Mouse (Mus musculus): ENCODE measurements around the gene Gm572.

The Gm572 gene

DNA sequence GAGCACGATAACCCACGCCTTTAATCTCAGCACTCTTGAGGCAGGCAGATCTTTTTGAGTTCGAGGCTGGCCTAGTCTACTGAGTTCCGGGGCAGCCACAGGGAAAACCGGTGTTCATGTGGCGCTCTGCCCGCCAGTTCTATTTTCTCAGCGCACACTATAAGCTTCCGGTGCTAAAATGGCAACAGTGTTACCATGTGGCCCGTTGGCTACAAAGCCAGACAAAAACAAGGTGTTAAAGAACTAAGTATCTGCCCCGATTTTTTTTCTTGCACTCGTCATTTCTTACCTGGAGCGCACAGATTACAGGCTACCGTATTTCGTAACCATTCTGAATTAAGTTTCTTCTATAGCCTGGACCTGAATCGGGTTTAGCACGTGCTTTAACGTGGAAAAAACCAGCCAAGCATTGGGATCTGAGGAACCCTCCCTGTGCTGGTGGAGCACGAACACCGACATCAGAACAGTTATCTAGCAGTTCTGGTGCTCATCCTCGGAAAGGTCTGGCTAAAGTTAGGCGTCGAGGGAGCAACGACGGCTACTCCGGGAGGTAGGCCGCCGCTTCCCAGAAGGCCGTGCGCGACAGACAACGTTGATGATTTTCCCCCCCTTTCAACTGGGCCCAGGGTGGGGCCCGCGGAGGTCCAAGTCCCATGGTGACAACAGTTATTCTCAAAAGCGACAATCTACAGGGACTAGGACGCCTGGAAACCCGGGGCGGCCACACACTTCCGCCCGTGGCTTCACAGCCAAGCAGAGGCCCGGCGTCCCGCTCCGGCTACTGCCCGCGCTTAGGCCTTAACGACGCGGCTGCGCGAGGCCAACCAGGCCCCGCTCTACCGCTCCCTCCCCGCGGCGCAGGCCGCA lies 17.1 kb upstream of the Gm572 start:
- DNase-seq, result peak; percentile 52

DNA sequence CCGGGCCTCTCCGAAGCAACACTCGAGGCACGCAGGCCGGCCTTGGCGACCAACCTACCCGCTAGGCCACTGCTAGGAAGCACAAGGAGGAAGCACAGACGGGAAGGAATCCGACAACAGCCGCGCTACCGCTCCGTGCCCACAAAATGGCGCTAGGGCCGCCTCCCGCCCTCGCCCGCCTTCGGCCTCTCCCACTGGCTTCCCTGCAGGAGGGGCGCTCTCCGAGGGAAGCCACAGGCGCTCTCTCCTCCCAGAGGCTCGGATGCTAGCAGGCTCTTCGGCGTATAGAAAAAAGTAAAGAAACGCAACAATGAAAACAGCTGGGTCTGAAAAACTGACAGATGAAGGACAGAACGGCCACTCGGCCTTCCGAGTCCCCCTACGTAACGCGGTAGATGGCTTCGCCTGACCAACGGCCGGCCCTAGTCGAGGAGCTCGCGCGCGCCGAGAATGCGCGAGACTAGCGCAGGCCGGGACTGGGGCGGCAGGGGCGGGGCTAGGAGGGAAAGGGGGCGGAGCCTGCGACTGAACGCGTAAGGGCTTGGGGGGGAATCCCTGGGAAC lies 16.4 kb upstream of the Gm572 start, which contains the start of gene Tardbp:
TSS of gene Tardbp (minus strand) at position 397 of the 563 bp plus-strand sequence.
- peak; percentile 96 for DNase-seq

DNA sequence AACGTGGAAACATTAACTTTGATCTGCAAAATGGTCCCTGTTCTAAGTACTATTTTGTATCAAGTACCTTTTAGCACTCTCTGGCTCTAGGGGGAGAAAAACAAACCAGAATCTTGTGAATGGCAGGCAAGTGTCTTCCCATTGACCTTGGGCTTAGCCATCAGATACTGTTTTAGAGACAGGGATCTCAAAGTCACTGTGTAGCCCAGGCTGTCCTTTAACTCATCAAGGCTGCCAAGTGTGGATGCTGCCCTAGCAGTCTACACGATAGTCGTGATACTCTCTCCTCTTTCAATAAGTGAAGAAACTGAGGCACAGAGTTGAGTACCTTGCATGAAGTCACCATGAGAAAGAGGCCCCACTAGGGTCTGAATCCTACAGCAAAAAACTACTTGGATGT lies 15.9 kb upstream of the Gm572 start:
- DNase-seq, result no peak

DNA sequence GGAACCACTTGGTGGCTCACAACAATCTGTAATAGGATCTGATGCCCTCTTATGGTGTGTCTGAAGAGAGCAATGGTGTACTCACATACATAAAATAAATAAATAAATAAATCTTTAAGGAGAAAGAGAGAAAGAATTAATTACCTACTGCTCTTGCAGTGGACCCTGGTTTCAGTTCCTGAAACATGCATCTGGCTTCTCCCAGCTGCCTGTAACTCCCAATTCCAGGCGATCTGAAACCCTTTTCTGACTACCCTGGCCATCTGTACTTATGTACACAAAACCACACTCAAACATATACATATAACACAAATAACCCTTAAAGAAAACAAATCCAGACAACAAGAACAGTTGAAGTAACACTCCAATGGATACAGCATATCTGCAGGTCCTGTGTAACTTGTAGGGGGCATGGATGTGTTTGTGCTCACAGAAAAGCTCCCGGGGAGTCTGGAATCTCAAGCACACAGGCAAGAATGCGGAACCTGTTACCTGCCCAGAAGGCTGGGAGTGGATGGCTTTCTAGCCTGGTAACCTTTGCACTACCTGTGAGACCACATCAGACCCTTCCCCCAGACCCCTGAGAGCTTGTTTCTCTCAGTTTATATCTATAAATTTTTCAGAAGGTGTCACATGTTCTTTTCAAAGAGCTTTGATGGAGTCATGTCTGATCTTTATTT lies 11.0 kb upstream of the Gm572 start:
- peak; percentile 54 for DNase-seq

DNA sequence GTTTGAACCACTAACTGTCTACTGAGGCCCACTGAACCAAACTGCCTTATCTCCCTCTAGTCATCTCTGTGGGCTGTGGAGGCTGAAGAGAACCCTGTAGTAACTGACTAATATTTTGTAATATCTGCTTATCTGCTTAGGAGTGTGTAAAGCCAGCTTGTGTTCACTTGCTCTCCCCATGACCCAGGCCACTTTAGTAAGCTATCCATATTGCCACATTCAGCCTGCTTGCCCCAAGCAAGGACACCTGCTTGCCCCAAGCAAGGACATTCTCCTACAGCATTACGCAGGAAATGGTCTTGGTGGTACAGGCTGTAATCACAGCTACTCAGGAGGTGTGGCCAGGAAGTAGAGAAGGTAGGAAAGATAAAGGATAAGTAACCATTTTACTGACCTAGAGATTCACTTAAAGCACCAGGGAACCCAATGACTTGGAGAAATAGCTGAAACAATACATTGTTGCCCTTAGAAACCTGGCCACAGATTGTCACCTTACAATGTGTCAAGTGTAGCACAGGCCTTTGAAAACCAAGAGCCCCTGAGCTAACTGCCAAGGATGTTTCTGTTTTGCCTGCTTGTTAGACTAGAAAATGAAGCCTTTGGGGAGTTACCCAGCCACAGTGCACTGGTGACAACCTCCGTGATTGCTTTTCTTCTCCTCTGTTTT lies 9.6 kb upstream of the Gm572 start:
- DNase-seq, result no peak

DNA sequence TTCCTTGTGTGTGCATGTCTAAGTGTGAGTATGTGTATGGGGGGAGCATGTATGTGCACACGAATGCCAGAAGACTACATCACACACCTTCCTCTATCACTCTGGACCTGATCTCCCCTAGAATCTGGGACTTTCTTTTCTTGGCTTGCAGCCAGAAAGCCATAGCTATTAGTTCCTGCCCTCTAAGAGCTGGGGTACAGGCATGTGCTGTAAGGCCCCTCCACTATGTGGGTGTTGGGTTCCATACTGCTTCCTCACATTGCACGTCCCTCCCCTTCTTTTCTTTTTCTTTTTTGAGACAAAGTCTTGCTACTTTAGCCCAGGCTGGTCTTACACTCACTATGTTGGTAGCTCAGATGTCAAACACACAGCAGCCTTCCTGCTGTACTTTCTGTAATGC lies 7.8 kb upstream of the Gm572 start:
- DNase-seq, result no peak

DNA sequence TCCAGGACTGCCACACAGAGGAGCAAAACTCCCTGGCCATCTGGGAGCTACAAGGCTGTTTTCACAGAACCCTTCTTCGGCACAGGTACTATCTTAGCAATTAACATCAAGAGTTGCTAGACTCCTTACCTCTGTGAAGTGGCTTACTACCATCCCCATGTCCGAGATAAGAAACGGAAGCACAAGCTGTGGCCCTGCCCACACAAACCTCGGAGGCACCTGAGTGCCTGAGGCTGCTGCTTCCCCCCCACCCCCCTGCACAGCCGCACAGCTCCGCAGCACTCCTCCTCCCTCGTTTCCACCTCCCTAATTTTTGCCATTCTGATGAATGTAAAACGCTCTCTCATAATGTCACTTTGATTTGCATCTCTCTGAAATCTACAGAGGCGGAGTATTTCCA lies 4.8 kb upstream of the Gm572 start:
- no peak for DNase-seq

DNA sequence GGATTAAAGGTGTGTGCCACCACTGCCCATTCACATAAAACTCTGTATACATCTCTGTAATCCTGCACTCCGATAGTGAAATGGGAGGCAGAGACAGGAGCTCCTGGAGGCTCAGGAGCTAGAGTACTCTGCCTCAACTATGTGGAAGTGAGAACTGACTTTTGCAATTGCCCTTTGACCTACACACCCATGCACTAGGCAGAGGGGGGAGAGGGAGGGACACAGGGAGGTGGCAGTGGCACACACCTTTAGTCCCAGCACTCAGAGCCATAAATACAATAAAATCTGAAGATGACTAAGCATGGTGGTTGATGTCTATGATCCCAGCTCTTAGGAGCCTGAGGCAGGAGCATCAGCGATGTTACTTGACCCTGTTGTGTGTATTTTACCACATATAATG lies 3.7 kb upstream of the Gm572 start:
- DNase-seq, result no peak

DNA sequence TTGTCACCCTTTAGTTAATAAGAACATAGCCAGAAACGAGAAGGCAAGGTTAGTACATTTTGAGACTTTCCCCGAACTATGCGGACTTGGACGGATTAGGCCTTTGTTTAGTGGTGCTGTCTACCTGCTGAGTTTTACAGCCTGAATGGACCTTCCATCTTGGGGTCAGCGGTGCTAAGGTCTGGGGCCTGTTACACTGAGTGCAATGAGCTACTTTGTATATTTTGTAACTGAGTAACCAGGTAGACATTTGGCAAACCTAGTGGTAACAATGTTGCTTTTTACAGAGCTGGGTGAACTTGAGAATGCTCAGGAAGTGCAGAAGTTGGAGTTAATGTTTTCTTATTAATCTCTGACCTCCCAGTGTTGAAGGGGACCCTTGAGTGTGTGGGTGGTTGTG lies 2.0 kb upstream of the Gm572 start:
- DNase-seq, result peak; percentile 95

DNA sequence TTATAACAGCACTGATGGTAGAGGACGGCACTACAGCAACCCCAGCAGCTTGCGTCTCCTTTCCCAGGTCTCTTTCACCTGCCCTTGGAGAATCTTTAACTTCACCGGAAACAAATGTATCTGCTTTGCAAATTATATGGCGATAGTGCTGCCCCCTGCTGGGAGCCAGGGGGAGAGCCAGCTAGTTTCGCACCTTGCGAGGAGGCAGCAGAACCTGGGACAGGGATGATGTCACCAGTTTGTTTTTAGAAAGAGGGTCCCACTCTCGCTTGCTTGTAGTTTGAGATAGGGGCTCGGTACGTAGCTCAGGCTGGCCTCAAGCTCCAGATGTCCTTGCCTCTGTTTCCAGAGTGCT lies 1.0 kb downstream of the Gm572 start:
- peak; percentile 93 for DNase-seq

DNA sequence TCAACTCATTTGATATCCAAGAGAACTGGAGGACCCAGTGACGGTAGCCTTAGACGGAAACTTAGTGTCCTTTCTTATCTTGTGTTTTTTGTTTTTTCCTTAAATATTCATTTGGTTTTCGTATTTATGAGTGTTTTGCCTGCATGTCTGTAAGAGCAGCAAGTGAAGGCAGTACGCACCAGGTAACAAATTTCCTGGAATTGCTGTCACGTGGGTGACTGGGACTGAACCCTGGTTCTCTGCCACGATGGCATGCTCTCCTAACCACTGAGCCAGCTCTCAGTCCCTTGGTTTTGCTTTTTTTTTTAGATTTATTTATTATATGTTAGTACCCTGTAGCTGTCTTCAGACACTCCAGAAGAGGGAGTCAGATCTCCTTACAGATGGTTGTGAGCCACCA lies 1.8 kb downstream of the Gm572 start:
- no peak for DNase-seq

DNA sequence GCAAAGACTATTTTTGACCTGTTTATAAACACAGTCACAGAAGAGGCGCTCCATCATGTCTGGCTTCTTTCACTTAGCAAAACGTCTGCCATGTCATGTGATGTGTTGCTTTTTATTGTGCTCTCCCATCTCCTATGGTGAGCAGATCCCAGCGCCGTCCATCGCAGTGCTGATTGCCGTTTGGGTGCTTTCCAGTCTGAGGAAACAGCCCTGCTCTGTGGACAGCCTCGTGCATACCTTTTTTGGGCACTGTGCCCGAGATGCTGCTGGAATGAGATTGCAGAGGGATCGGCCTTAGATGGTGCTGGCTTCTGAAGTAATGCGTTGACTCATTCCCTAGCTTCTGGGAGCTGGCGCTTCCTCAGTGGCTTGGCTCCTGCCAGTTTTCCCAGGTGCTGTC lies 3.5 kb downstream of the Gm572 start:
- DNase-seq, result no peak

DNA sequence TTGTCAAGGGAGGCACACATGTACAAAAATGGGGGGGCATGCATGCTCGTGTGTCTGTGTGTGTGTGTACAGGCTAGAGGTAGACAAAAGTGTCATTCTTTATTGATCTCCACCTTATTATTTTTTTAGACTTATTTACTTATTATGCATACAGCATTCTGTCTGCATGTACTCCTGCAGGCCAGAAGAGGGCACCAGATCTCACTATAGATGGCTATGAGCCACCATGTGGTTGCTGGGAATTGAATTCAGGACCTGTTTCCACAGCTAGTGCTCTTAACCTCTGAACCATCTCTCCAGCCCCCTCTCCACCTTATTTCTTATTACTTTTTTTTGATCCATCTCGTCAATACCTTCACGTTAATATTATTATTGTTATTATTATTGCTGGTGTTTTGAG lies 6.2 kb downstream of the Gm572 start:
- no peak for DNase-seq

DNA sequence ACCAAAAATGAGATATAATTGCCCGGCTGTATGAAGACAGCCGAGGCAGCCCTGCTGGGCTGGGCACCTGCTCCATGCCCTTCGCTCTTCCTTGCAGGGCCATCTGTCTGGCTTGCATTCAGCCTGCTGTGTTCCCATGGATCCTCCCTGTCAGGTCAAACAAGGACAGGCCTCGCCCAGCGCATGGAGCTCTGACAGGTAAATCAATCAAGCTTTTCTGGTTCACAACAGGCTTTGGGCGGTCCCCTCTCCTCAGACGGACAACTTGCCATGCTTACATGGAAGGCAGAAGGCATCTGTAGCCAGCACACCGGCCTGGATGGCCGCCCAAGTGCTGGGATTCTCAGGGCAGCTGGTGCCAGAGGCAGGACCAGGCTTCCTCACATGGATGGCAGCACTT lies 7.9 kb downstream of the Gm572 start:
- peak; percentile 60 for DNase-seq

DNA sequence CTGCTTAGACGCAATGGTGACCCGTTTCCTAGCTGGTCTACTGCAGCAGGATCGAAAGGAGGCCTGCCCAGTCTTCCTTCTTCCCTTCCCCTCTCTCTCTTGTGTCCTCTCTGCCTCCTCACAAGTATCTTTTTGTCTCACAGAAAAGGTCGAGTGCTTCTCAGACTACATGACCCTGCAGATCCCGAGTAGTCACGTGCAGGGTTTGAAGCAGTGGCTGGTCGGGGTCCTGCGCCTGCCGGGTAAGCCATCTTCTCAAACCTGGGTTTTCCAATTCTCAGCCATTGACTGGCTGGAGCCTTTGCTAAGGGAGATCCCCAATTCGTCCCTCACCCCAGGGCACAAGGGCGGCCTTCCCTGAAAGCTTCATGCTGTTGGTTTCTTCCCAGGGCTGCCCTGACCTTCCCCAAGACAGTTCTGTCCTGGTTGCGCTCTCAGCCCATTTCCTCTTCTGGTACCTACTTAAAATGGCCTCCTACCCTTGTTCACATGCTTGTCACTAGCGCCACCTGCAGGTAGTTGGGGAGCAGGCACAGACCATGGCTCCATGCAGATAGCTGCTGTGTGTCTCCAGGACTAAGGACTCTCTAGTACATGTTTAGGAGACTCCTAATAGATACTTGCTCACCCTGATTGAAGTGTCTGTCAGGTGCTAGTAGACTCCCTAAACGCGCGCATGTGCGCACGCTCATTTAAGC lies 11.7 kb downstream of the Gm572 start:
- peak; percentile 80 for DNase-seq

DNA sequence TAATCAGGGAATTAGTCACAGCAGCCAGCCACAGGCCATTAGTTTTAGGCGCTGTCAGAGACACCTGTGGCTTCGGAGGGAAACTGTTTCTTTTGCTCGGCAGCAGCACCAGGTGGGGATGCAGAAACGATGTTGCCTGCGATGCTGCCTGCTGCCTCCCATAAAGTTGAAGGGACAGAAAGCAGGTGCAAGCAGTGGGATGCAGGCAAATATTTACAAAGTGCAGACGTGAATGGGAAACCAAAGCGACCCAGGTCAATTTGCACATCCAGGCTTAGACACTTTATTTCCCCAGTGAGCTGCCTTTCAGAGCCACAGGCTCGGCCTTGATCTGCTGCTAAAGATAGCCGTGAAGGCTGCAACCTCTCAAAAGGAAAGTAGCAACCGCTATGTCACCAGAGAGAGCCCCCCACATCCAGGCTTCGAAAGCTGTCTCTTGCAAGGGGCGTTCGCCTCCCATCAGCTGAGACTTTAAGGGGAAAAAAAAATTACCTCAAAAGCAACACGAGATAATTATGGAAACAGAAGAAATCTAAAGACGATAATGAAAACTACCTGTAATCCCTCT lies 13.7 kb downstream of the Gm572 start:
- DNase-seq, result no peak

DNA sequence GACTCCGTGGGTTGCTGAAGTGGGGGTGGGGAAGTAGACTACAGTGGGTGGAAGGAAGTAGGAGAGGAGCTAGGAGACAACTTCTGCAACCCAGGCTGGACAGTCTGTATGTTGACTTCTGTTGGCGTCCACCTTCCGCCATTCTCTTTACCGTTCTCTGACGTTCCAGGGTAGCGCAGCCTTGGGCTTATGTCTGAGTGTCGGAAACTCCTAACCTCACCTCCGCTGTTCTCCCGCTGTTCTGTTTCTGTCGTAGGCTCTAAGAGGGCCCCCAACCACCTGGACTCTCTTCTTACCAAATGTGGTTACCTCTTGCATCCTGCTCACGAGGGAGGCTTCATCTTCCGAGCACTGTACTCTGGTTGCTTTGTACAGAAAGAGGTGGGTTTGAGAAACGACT lies 14.7 kb downstream of the Gm572 start:
- no peak for DNase-seq

DNA sequence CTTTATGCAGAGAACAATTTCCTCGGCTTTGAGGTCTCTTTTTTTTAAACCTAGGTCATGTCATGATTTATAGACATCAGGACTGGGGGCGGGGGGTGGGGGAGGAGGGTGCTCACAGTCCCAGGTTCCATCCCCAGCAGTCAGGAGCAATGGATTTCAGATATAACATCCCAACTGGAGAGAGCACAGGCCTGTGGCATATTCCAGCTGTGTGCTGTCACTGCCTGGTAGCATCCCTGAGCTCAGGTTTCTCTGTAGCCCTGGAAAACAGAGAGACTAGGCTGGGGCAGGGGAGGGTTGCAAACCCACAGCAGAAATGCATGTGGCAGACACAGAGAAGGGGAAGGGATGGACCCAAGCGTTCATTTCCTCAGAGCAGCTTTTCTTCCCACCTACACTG lies 17.1 kb downstream of the Gm572 start:
- no peak for DNase-seq

DNA sequence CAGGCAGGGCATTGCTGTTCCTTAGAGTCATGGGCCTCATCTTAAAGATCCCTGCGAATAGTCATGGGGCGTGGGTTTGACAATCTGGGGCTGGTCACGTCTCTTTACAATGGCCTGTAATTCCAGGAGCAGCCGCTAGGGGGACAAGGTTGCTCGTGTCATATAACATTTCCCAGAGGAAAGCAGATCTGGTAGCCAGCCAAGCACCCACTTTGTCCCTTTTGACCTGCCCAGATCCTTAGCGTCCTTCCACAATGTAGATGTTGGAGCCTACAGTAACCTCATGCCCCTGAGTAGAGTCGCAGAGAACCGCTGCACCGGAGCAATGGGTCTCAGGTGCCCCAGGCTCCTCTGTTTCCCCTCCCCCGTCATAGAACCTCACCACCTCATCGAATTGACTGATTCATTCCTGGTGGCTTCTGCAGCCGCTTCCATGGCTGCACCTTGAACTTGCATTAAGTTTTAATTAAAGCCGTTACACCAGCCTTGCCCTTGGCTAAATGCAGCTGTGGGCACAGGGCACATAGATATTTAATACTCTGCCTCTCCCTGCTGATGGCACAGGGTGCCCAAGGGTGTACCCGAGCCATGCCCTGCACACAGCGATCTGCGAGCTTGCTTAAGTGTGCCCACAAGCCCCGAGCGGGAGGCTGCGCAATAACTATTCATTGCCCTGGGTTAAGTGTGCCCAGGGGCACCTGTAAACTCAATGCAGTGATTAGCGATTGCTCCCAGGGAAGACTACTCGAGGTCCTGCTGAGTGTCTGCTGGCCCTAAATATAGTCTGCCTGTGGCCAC lies 19.2 kb downstream of the Gm572 start:
- DNase-seq, result peak; percentile 78

DNA sequence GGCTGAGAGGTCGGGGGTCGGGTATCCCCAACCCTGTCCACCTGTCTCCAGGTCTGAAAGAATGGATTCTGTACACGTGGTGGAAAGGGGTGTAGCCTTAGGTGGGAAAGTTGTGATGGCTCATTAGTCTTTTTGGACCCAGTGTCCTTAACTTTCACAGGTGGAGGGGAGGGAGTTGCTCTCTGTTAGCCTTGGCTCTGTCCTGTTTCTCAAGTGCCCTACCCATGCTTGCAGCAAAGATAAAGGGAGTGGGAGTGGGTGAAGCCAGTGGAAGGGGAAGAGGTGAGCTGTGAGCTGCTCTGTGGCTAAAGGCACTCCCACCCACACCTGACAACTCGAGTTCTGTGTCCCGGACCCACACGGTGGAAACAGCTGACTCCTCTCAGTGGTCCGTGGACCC lies 20.2 kb downstream of the Gm572 start:
- DNase-seq, result no peak

DNA sequence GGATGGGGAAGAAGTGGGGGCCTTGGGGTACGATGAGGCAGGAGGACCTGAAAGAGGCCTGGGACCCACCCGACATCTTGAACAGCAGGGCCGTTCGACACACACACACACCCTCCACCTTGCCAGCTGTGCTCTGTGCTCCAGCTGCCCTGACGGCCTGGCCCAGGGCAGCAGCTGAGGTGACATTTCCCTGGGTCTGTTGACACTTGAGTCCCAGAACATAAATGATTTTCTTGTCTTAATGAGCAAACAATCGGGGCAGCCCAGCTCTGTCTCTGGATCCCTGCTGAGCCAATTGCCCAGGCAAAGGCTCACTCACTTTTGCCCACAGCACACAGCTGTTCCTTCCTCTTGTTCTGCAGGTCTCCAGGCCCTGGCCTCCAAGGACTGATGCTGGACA lies 20.9 kb downstream of the Gm572 start:
- no peak for DNase-seq

Data from kidney, adult 9 months (tissue).